Mouse (Mus musculus) stomach, embryonic 15.5 days (tissue): ENCODE data around the gene Sulf2. TPM values are rescaled to one million over a fixed set of nuclear protein-coding genes. Genes with fewer than 3 reads are reported as not detected.

Experiments
- ATAC-seq: fragments of 200-750 bp; cut with Nextera tagmentation; 2 replicates; pipeline ENCODE4 v1.8.0; 2017; ENCODE audit warnings: low read depth, moderate number of reproducible peaks, moderate TSS enrichment; ENCODE audit not compliant: insufficient read depth, low FRiP score
- H3K27ac ChIP-seq: fragments of 300-500 bp; sonication (generic); 2 replicates; pipeline ENCODE4 v1.5.1; 2015; ENCODE audit warnings: mild to moderate bottlenecking, inconsistent platforms
- H3K27me3 ChIP-seq: fragments of 300-500 bp; sonication (generic); replicated peaks from 2 replicates; pipeline ENCODE4 v1.6.1; 2015; ENCODE audit warnings: inconsistent platforms
- H3K36me3 ChIP-seq: fragments of 300-500 bp; sonication (generic); 2 replicates; pipeline ENCODE4 v1.6.1; 2015; ENCODE audit warnings: inconsistent platforms
- H3K4me1 ChIP-seq: fragments of 300-500 bp; sonication (generic); 2 replicates; pipeline ENCODE4 v1.6.1; 2015; ENCODE audit warnings: inconsistent platforms
- H3K4me2 ChIP-seq: fragments of 300-500 bp; sonication (generic); 2 replicates; pipeline ENCODE4 v1.6.1; 2015; ENCODE audit warnings: mild to moderate bottlenecking, inconsistent platforms
- H3K4me3 ChIP-seq: fragments of 300-500 bp; sonication (generic); replicated peaks from 2 replicates; pipeline ENCODE4 v1.5.1; 2015; ENCODE audit warnings: inconsistent platforms
- H3K9ac ChIP-seq: fragments of 300-500 bp; sonication (generic); 2 replicates; pipeline ENCODE4 v1.6.1; 2015; ENCODE audit warnings: inconsistent platforms
- H3K9me3 ChIP-seq: fragments of 300-500 bp; sonication (generic); 2 replicates; pipeline ENCODE4 v1.6.1; 2016; ENCODE audit warnings: inconsistent platforms
- WGBS: fragments of 180-500 bp; shearing (Covaris S2); methylation state at CpG from one replicate; pipeline ENCODE4 v1.1.7; 2015; 5-methylcytosine and 5-hydroxymethylcytosine counted together
- polyA plus RNA-seq: library from polyadenylated mRNA; unstranded; fragments of >200 nt; fragmentation: Nextera tagmentation; extraction: Ambion mirVana; gene quantifications from 2 replicates; pipeline ENCODE4 v1.2.1, GENCODE M21; 2015

Sulf2 gene
- polyA plus RNA-seq, 1 experiment from 2014 or later = 121 TPM

DNA sequence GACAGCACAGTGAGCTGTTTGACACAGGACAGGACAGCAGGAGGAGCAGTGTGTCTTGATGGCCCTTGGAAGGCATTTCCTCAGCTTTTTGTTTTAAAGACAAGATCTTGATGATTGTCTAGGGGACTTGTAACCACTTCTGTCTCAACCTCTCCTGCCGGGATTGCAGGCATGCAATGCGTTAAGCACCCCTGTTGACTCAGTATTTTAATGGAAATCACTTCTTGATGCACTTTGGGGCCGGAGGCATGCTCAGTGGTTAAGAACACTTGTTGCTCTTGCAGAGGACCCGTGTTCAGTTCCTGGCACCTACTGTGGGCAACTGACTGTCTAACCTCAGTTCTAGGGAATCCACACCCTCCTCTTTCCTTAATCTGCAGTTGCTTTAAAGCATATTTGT, 89.0 kb downstream of the Sulf2 start:
- H3K4me2 ChIP-seq = no peak overlapping the region
- H3K27me3 ChIP-seq = no peaks in the 10 kb centered on the region
- H3K36me3 ChIP-seq = peaks cover 33% of the 10 kb centered on the region
- 84% methylated on average over 4 of the region's 4 CpGs for WGBS
- no peak overlapping the region for H3K27ac ChIP-seq
- no peaks in the 10 kb centered on the region for H3K9me3 ChIP-seq
- H3K4me1 ChIP-seq = 0 out of 2 replicates have a peak, but pooled peaks cover 3% of the 10 kb centered on the region
- H3K9ac ChIP-seq = no peak overlapping the region
- ATAC-seq = no peak
- no peak overlapping the region for H3K4me3 ChIP-seq

GRCm38 (mm10) chr2:166062431-166062830, 93.0 kb downstream of the Sulf2 start:
- 80% methylated on average over 8 of the region's 8 CpGs for WGBS
- H3K4me2 ChIP-seq = no peak overlapping the region

DNA sequence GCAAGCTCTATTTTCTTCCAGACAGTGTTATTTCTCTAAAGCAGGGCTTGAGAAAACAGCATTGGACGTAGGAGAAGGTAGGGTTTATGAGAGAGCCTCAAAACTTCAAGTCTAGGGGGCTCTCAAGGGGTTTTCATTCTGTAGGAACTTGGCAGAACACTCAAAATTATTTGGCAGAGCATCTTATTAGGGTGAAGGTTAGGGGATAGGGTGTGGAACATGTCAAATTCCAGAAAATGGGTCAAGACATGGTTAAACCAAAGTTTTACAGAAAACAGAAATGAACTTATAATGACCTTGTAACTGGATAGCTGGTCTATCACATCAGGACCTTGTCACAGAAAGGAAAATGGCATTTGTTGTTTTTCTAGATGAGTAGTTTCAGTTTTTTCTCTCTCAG, 93.5 kb downstream of the Sulf2 start:
- Histone ChIP-seq H3K4me2 (no peak overlapping the region), H3K9ac (no peak overlapping the region), H3K4me3 (no peak overlapping the region), H3K27ac (0 out of 2 replicates have a peak overlapping the region, but pooled peaks have one; percentile 21), H3K36me3 (peaks cover 34% of the 10 kb centered on the region), H3K9me3 (no peaks in the 10 kb centered on the region), H3K27me3 (no peaks in the 10 kb centered on the region), H3K4me1 (0 out of 2 replicates have a peak, but pooled peaks cover 3% of the 10 kb centered on the region)
- ATAC-seq = no peak
- 52% methylated on average over 1 of the region's 1 CpGs for WGBS

More at GRCm38 (mm10) chr2:166062431-166062830, 93.0 kb downstream of the Sulf2 start:
- Histone ChIP-seq H3K36me3 (peaks cover 36% of the 10 kb centered on the region), H3K9me3 (no peaks in the 10 kb centered on the region), H3K4me1 (0 out of 2 replicates have a peak, but pooled peaks cover 3% of the 10 kb centered on the region), H3K27ac (peak overlapping the region; percentile 6; the same call in 1 of the 2 replicates), H3K4me3 (no peak overlapping the region), H3K27me3 (no peaks in the 10 kb centered on the region), H3K9ac (no peak overlapping the region)
- ATAC-seq = no peak

- ATAC-seq = no peak
- Histone ChIP-seq H3K9me3 (no peaks in the 10 kb centered on the region), H3K9ac (no peak overlapping the region), H3K4me2 (no peak overlapping the region), H3K27ac (no peak overlapping the region), H3K36me3 (peaks cover 37% of the 10 kb centered on the region), H3K4me1 (0 out of 2 replicates have a peak, but pooled peaks cover 3% of the 10 kb centered on the region), H3K4me3 (no peak overlapping the region), H3K27me3 (no peaks in the 10 kb centered on the region)
- WGBS = 82% methylated on average over 7 of the region's 7 CpGs
Observed at GRCm38 (mm10) chr2:166059684-166060423, 95.6 kb downstream of the Sulf2 start.

- ATAC-seq = no peak
- WGBS = 90% methylated on average over 14 of the region's 14 CpGs
- Histone ChIP-seq H3K27ac (no peak overlapping the region), H3K4me1 (no peaks in the 10 kb centered on the region), H3K9ac (no peak overlapping the region), H3K4me3 (no peak overlapping the region), H3K27me3 (no peaks in the 10 kb centered on the region), H3K36me3 (peaks cover 44% of the 10 kb centered on the region), H3K9me3 (no peaks in the 10 kb centered on the region), H3K4me2 (no peak overlapping the region)
Observed at GRCm38 (mm10) chr2:166054002-166054539, 101.4 kb downstream of the Sulf2 start.

DNA sequence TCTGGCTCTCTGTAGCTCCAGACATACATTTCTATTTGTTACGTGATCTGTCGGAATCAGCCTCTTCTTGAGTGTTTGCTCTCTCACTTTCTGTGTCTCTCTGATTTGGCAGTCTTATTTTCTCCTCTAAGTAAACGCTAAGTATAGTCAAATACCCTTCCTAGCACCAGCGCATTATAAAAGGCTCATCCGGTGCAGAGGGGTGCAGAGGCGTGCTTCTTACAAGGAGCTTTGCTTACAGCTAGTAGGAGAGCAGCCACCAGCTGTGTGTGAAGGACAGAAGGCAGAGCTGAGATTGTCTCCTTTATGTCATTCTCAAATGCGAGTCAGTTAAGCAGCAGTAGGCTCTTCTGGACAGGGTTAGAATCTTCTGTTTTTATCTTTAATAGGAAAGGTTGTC, 103.5 kb downstream of the Sulf2 start:
- no peaks in the 10 kb centered on the region for H3K4me1 ChIP-seq
- H3K27me3 ChIP-seq = no peaks in the 10 kb centered on the region
- WGBS = 90% methylated on average over 7 of the region's 7 CpGs
- no peaks in the 10 kb centered on the region for H3K9me3 ChIP-seq
- no peak overlapping the region for H3K4me2 ChIP-seq
- no peak overlapping the region for H3K9ac ChIP-seq
- no peak overlapping the region for H3K27ac ChIP-seq
- no peak for ATAC-seq
- peaks cover 43% of the 10 kb centered on the region for H3K36me3 ChIP-seq
- H3K4me3 ChIP-seq = no peak overlapping the region

DNA sequence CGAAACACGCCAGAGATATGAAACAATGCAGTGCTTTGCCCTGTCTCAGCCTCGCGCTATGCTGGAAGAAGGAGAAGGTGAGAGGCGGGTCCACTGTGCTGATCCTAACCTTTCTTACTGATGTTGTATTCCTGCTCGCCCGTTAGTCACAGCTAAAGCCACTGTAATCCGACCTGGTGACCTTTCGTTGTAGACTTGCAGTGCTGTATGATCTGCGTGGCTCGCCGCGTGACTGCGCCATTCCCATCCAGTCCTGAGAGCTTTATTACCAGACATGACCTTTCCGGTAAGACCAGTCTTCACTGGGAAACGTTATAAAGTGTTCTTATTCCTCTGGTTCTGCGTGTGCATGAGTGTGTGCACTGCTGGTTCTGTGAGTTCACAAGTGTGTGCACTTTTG, 104.0 kb downstream of the Sulf2 start:
- H3K9ac ChIP-seq = no peak overlapping the region
- H3K27me3 ChIP-seq = no peaks in the 10 kb centered on the region
- no peaks in the 10 kb centered on the region for H3K4me1 ChIP-seq
- no peak overlapping the region for H3K4me2 ChIP-seq
- H3K9me3 ChIP-seq = no peaks in the 10 kb centered on the region
- H3K27ac ChIP-seq = no peak overlapping the region
- no peak overlapping the region for H3K4me3 ChIP-seq
- no peak for ATAC-seq
- peaks cover 38% of the 10 kb centered on the region for H3K36me3 ChIP-seq
- 91% methylated on average over 17 of the region's 17 CpGs for WGBS

DNA sequence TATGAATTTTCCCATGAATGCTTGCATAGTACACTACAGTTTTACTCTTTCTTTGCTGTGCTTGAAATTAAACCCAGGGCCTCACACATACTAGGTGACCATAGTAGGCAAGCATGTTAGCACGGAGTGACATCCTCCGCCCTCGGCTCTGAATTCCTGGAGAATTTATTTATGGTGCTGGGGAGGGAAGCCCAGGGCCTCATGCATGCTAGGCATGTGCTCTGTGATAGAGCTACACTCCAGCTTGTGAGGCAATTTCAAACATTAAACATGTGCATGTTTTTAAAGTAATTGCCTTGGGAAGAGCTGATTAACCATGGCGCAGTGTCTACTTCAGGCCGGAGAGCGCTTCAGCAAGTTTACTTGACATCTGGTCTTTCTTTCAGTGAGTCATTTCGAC, 106.6 kb downstream of the Sulf2 start:
- no peak overlapping the region for H3K27ac ChIP-seq
- H3K36me3 ChIP-seq = peaks cover 19% of the 10 kb centered on the region
- H3K4me2 ChIP-seq = no peak overlapping the region
- no peak for ATAC-seq
- H3K27me3 ChIP-seq = no peaks in the 10 kb centered on the region
- H3K4me1 ChIP-seq = peaks cover 14% of the 10 kb centered on the region; the same call in 1 of the 2 replicates
- H3K9me3 ChIP-seq = no peaks in the 10 kb centered on the region
- H3K4me3 ChIP-seq = no peak overlapping the region
- no peak overlapping the region for H3K9ac ChIP-seq
- 70% methylated on average over 7 of the region's 7 CpGs for WGBS

- Histone ChIP-seq H3K27me3 (no peaks in the 10 kb centered on the region), H3K4me1 (peaks cover 14% of the 10 kb centered on the region; the same call in 1 of the 2 replicates), H3K9ac (no peak overlapping the region), H3K4me2 (no peak overlapping the region), H3K4me3 (no peak overlapping the region), H3K27ac (no peak overlapping the region), H3K36me3 (peaks cover 18% of the 10 kb centered on the region), H3K9me3 (no peaks in the 10 kb centered on the region)
- no peak for ATAC-seq
- 93% methylated on average over 4 of the region's 4 CpGs for WGBS
Observed at GRCm38 (mm10) chr2:166047931-166048330, 107.5 kb downstream of the Sulf2 start.

- peak; percentile 31; the same call in 1 of the 2 replicates for ATAC-seq
- Histone ChIP-seq H3K9ac (no peak overlapping the region), H3K4me2 (no peak overlapping the region), H3K9me3 (no peaks in the 10 kb centered on the region), H3K36me3 (peaks cover 5% of the 10 kb centered on the region; the same call in 1 of the 2 replicates), H3K27me3 (no peaks in the 10 kb centered on the region), H3K4me1 (peaks cover 18% of the 10 kb centered on the region; the same call in 1 of the 2 replicates), H3K4me3 (no peak overlapping the region), H3K27ac (peak overlapping the region; percentile 50; the same call in 1 of the 2 replicates)
- WGBS = 55% methylated on average over 10 of the region's 10 CpGs
Observed at GRCm38 (mm10) chr2:166045549-166046501, 109.6 kb downstream of the Sulf2 start.

DNA sequence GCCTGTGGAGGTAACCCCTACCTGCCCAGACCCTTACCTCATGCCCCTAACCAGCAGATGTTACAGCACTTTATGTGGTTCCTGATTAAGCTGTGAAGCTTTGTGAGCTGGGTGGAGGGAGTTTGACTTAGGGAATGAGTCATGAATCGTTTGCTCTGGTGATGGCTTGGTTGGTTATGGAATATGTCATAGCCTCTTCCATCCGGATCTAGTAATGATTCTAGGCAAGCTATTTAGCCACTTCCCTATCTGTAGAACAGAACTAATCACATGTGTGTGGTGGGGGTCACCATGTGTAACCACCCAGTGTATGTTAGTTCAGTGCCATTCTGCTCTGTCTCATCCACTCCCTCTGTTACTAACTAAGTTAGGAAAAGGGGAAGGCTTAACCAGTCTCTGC, 110.5 kb downstream of the Sulf2 start:
- Histone ChIP-seq H3K36me3 (peaks cover 5% of the 10 kb centered on the region; the same call in 1 of the 2 replicates), H3K27me3 (no peaks in the 10 kb centered on the region), H3K4me3 (no peak overlapping the region), H3K4me1 (peaks cover 18% of the 10 kb centered on the region; the same call in 1 of the 2 replicates), H3K9ac (no peak overlapping the region), H3K9me3 (no peaks in the 10 kb centered on the region), H3K4me2 (no peak overlapping the region), H3K27ac (peak overlapping the region; percentile 50; the same call in 1 of the 2 replicates)
- WGBS = 40% methylated on average over 2 of the region's 2 CpGs
- ATAC-seq = no peak
